Mouse (Mus musculus) forebrain, embryonic 13.5 days (tissue): Measurements from ENCODE around the gene Ddx17. TPM values are rescaled to one million over a fixed set of nuclear protein-coding genes. Genes with fewer than 3 reads are reported as not detected.

Experiments used
- ATAC-seq: fragments of 200-750 bp; cut with Nextera tagmentation; 2 replicates; pipeline ENCODE4 v1.8.0; 2017
- H3K27ac ChIP-seq: fragments of 300-500 bp; sonication (generic); 2 replicates; pipeline ENCODE4 v1.5.1; 2015; ENCODE audit warnings: inconsistent platforms, mild to moderate bottlenecking, moderate library complexity
- H3K27me3 ChIP-seq: fragments of 300-500 bp; sonication (generic); 2 replicates; pipeline ENCODE4 v1.6.1; 2015; ENCODE audit warnings: mild to moderate bottlenecking, inconsistent platforms
- H3K36me3 ChIP-seq: fragments of 300-500 bp; sonication (generic); 2 replicates; pipeline ENCODE4 v1.6.1; 2015; ENCODE audit warnings: mild to moderate bottlenecking, inconsistent platforms; ENCODE audit not compliant: poor library complexity, severe bottlenecking
- H3K4me1 ChIP-seq: fragments of 300-500 bp; sonication (generic); 2 replicates; pipeline ENCODE4 v1.6.1; 2015; ENCODE audit warnings: inconsistent platforms
- H3K4me2 ChIP-seq: fragments of 300-500 bp; sonication (generic); 2 replicates; pipeline ENCODE4 v1.6.1; 2015; ENCODE audit warnings: inconsistent platforms, mild to moderate bottlenecking, moderate library complexity
- H3K4me3 ChIP-seq: fragments of 300-500 bp; sonication (generic); 2 replicates; pipeline ENCODE4 v1.5.1; 2015; ENCODE audit warnings: mild to moderate bottlenecking, inconsistent platforms
- H3K9ac ChIP-seq: fragments of 300-500 bp; sonication (generic); 2 replicates; pipeline ENCODE4 v1.6.1; 2015; ENCODE audit warnings: mild to moderate bottlenecking, inconsistent platforms
- H3K9me3 ChIP-seq: fragments of 300-500 bp; sonication (generic); replicated peaks from 2 replicates; pipeline ENCODE4 v1.6.1; 2016; ENCODE audit warnings: inconsistent platforms
- WGBS: fragments of 180-500 bp; shearing (Covaris S2); methylation state at CpG from one replicate; pipeline ENCODE4 v1.1.7; 2015; 5-methylcytosine and 5-hydroxymethylcytosine counted together
- polyA plus RNA-seq: library from polyadenylated mRNA; unstranded; fragments of >200 nt; fragmentation: Nextera tagmentation; extraction: Ambion mirVana; gene quantifications from 2 replicates; pipeline ENCODE4 v1.2.1, GENCODE M21; 2015

Gene Ddx17
- polyA plus RNA-seq, 1 experiment from 2014 or later: 61.5 TPM

DNA sequence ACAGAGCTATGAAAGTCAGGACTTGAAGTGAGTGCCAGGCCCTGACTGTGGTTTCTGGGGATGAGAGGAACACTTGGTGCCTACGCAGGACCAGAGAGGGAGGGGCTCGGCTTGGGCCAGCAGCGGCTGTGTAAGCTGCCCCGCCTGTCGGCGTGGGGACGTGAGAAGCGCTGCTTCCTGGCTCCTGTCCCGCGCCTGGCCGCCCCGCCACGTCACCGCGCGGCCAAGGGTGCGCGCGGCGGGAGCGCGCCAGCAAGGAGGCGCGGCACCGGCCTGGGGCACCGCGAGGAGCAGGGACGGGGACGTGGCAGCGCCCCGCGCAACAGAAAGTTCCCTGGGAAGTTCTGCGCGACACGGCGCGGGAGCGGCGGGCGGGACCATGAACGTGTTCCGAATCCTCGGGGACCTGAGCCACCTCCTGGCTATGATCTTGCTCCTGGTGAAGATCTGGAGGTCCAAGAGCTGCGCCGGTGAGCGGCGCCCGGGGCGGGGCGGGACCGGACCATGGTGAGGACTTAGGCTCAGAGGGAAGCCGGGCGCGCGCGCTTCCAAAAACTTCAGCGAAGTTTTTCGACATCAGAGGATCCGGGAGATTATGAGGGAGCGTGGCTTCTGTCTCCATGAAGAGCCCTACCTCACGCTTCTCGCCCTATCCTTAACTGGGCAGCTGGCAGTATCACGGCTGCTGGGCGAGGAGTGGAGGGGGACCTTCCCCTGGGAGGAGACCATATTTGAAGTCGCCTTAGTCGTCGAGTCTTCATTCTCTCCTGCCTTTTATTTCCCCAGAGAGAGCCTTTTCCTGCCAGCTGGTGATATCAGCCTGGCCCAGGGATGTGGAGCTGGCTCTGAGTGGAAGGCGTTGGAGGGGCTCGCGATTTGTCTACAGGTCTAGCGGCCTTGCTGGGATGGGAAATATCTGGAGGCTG lies 30.1 kb downstream of the Ddx17 start, which contains the start of gene Kdelr3:
Gene Kdelr3, plus strand, starts transcription at position 241 of the 926 bp plus-strand sequence.
- H3K4me2 ChIP-seq: peak within 1 kb of the TSS; percentile 88
- H3K9ac ChIP-seq: peak within 1 kb of the TSS; percentile 63
- peaks cover 25% of the 10 kb centered on the region for H3K4me1 ChIP-seq
- no peaks in the 10 kb centered on the region for H3K36me3 ChIP-seq
- no peak within 1 kb of the TSS for H3K27ac ChIP-seq
- ATAC-seq: peak; percentile 54; the same call in 1 of the 2 replicates
- peaks cover 76% of the 10 kb centered on the region for H3K27me3 ChIP-seq
- peak within 1 kb of the TSS; percentile 48 for H3K4me3 ChIP-seq
- H3K9me3 ChIP-seq: no peaks in the 10 kb centered on the region
- under 1% methylated on average over 71 of the region's 71 CpGs for WGBS

DNA sequence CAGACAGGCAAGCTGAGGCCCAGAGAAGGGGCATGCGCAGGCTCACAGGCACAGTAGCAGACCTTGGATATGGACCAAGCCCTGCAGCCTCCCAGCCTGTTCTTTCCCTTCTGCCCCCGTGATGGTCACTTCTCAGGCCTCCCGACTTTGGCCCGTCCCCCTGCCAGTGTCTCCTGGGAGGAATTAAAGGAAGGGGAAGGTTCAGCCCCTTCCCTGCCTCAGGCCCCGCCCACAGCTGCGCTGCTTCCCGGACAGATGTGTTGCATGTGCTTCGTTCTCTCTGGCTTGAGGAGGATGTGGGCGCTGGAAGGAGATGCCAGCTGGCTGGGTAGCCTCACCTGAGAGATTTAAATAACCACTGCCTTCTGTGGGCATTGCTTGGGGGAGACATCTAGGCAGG lies 32.6 kb downstream of the Ddx17 start:
- Histone ChIP-seq H3K4me2 (no peak overlapping the region), H3K4me3 (no peak overlapping the region), H3K9ac (no peak overlapping the region), H3K27ac (no peak overlapping the region), H3K4me1 (peaks cover 38% of the 10 kb centered on the region), H3K36me3 (no peaks in the 10 kb centered on the region), H3K27me3 (peaks cover 89% of the 10 kb centered on the region), H3K9me3 (no peaks in the 10 kb centered on the region)
- ATAC-seq: no peak
- WGBS: 11% methylated on average over 9 of the region's 9 CpGs

GRCm38 (mm10) chr15:79511553-79512320 lies 34.8 kb downstream of the Ddx17 start:
- H3K9me3 ChIP-seq: no peaks in the 10 kb centered on the region
- peak overlapping the region; percentile 45 for H3K9ac ChIP-seq
- peaks cover 39% of the 10 kb centered on the region for H3K4me1 ChIP-seq
- ATAC-seq: peak; percentile 91
- H3K36me3 ChIP-seq: no peaks in the 10 kb centered on the region
- peak overlapping the region; percentile 70 for H3K4me2 ChIP-seq
- no peak overlapping the region for H3K27ac ChIP-seq
- peaks cover 89% of the 10 kb centered on the region for H3K27me3 ChIP-seq
- 2% methylated on average over 61 of the region's 61 CpGs for WGBS
- H3K4me3 ChIP-seq: peak overlapping the region; percentile 41

DNA sequence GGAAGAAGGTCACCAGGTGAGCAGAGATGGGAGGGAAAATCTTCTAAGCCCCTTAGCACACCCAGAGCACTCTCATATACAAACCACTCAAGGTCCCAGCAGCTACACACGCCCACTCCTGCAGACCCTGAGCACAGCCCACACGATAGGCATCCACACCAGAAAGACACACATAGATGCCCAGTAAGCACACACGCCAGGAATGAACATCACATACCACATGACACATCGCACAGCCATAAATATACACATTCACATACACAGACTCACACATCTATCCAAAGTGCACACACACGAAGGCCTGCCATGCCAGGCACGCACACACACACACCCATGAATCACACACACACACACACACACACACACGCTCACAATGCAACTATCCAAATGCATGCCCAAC lies 36.1 kb downstream of the Ddx17 start:
- Histone ChIP-seq H3K4me2 (no peak overlapping the region), H3K4me1 (peaks cover 37% of the 10 kb centered on the region), H3K9me3 (no peaks in the 10 kb centered on the region), H3K27ac (no peak overlapping the region), H3K4me3 (no peak overlapping the region), H3K27me3 (peaks cover 89% of the 10 kb centered on the region), H3K9ac (no peak overlapping the region), H3K36me3 (no peaks in the 10 kb centered on the region)
- WGBS: 75% methylated on average over 7 of the region's 7 CpGs
- ATAC-seq: no peak

GRCm38 (mm10) chr15:79509998-79510397 lies 36.5 kb downstream of the Ddx17 start:
- no peak overlapping the region for H3K4me3 ChIP-seq
- peaks cover 41% of the 10 kb centered on the region for H3K4me1 ChIP-seq
- H3K4me2 ChIP-seq: no peak overlapping the region
- no peak overlapping the region for H3K27ac ChIP-seq
- peaks cover 89% of the 10 kb centered on the region for H3K27me3 ChIP-seq
- peak overlapping the region; percentile 45; the same call in 1 of the 2 replicates for H3K9ac ChIP-seq
- no peaks in the 10 kb centered on the region for H3K9me3 ChIP-seq
- 43% methylated on average over 6 of the region's 6 CpGs for WGBS
- no peak for ATAC-seq
- H3K36me3 ChIP-seq: no peaks in the 10 kb centered on the region

- no peaks in the 10 kb centered on the region for H3K36me3 ChIP-seq
- ATAC-seq: no peak
- H3K4me2 ChIP-seq: no peak overlapping the region
- 51% methylated on average over 28 of the region's 31 CpGs for WGBS
- peaks cover 90% of the 10 kb centered on the region for H3K27me3 ChIP-seq
- no peaks in the 10 kb centered on the region for H3K9me3 ChIP-seq
- no peak overlapping the region for H3K4me3 ChIP-seq
- H3K4me1 ChIP-seq: peaks cover 48% of the 10 kb centered on the region
- H3K27ac ChIP-seq: no peak overlapping the region
- H3K9ac ChIP-seq: no peak overlapping the region
Measured at GRCm38 (mm10) chr15:79507055-79507828, 39.3 kb downstream of the Ddx17 start.

DNA sequence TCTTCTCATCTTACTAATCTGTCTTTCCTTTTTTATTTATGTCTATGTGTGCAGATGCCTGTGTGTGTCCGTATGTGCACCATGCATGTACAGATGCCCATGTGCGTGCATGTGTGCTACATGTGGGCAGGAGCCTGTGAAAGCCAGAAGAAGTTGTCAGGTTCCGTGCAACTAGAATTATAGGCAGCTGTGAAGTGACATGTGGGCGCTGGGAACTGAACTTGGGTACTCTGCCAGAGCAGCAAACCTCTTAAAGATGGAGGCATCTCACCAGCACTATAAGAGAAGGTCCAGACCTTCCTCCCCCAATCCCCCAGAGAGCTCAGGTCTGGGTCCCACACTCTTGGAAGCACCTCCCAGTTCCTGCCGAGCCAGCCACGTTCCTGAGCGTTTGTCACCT lies 40.1 kb downstream of the Ddx17 start:
- H3K27me3 ChIP-seq: peaks cover 93% of the 10 kb centered on the region
- H3K4me1 ChIP-seq: peaks cover 40% of the 10 kb centered on the region
- WGBS: 31% methylated on average over 7 of the region's 7 CpGs
- H3K4me2 ChIP-seq: peak overlapping the region; percentile 97
- H3K4me3 ChIP-seq: no peak overlapping the region
- H3K9me3 ChIP-seq: no peaks in the 10 kb centered on the region
- no peak overlapping the region for H3K9ac ChIP-seq
- H3K27ac ChIP-seq: no peak overlapping the region
- no peaks in the 10 kb centered on the region for H3K36me3 ChIP-seq
- ATAC-seq: no peak

- 1% methylated on average over 55 of the region's 71 CpGs for whole genome bisulfite sequencing
- H3K9me3 ChIP-seq: no peaks in the 10 kb centered on the region
- H3K4me1 ChIP-seq: peaks cover 34% of the 10 kb centered on the region
- peak; percentile 73 for ATAC-seq
- no peak overlapping the region for H3K27ac ChIP-seq
- peaks cover 91% of the 10 kb centered on the region for H3K27me3 ChIP-seq
- peak overlapping the region; percentile 65 for H3K9ac ChIP-seq
- H3K36me3 ChIP-seq: no peaks in the 10 kb centered on the region
- peak overlapping the region; percentile 97 for H3K4me2 ChIP-seq
- peak overlapping the region; percentile 49 for H3K4me3 ChIP-seq
Measured at GRCm38 (mm10) chr15:79505616-79506283, 40.8 kb downstream of the Ddx17 start.

GRCm38 (mm10) chr15:79504707-79505452 lies 41.7 kb downstream of the Ddx17 start, which contains the start of gene Kcnj4:
Kcnj4 (minus strand) TSS chr15:79505241.
- peak within 1 kb of the TSS; percentile 49 for H3K4me3 ChIP-seq
- peak within 1 kb of the TSS; percentile 65 for H3K9ac ChIP-seq
- under 1% methylated on average over 52 of the region's 60 CpGs for WGBS
- peaks cover 84% of the 10 kb centered on the region for H3K27me3 ChIP-seq
- no peaks in the 10 kb centered on the region for H3K36me3 ChIP-seq
- H3K4me2 ChIP-seq: peak within 1 kb of the TSS; percentile 97
- H3K27ac ChIP-seq: no peak within 1 kb of the TSS
- ATAC-seq: 0 out of 2 replicates have a peak, but pooled peaks have one; percentile 20
- peaks cover 34% of the 10 kb centered on the region for H3K4me1 ChIP-seq
- no peaks in the 10 kb centered on the region for H3K9me3 ChIP-seq

DNA sequence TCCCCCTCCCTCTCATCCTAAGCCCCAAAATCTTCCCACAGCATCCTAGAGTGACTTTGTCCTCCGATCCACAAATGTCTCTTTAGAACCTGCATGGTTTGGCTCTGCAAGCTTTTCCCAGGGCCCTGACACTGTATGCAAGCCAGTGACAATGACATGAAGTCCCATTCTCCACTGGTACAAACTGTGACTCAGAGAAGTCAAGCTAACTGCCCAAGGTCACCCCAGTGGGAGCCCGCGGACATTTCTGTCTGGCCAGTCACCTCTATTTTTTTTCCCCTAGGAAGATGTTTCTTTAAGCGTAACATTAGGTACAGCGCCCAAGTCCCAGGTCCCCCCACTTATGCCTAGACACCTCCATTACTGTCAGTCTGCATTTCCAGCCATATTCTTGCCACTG lies 43.1 kb downstream of the Ddx17 start:
- Histone ChIP-seq H3K4me1 (peaks cover 34% of the 10 kb centered on the region), H3K4me2 (no peak overlapping the region), H3K9me3 (no peaks in the 10 kb centered on the region), H3K27ac (no peak overlapping the region), H3K9ac (no peak overlapping the region), H3K36me3 (no peaks in the 10 kb centered on the region), H3K27me3 (peaks cover 84% of the 10 kb centered on the region), H3K4me3 (no peak overlapping the region)
- ATAC-seq: no peak
- WGBS: 65% methylated on average over 5 of the region's 5 CpGs
